Mouse (Mus musculus): ENCODE measurements around the gene Nr6a1. TPM values are rescaled to one million over a fixed set of nuclear protein-coding genes. Genes with fewer than 3 reads are reported as not detected.
A peak's percentile ranks its signal among the peaks of the same experiment; 100 is the strongest.

Nr6a1 gene
- polyA plus RNA-seq, 1 experiment from 2014 or later = 1.5 TPM

DNA sequence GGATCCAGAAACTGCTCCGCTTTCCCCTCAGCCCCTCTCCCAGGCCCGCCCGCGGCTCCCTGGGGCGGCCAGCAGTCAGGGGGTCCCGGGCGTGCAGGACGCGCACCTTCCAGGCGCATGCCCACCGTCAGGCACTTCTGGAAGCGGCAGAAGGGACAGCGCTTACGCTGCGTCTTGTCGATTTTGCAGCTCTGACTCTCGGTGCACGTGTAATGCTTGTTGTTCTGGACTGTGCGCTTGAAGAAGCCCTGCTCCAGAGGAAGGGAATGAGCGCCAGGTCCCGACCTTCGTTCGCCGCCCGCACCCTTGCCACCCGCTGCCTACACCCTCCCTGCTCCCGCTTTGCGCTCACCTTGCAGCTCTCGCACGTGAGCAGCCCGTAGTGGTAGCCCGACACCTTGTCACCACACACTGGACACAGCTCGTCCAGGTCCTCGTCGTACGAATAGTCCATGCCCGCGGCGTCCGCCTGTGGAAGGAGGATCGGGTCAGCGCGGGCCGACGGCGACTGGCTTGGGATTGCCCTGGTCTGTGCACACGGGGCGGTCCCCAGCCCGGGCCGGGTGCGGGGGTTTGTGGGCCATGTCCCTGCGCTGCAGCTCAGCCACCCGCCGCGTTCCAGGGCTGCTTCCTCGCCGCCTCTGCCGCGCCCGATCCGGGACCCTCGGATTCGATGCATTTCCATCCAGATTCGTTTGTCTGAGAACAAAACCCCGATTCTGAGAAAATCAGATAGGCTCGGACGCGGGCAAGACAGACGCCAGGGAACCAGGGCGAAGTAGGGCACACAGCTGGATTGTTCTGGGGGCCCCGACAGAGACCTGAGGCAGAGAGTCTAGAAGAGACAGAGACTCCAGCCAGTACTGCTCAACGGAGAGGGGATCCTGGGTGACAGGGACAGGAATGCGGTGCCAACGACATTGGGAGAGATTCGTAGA, 216.9 kb downstream of the Nr6a1 start:
- Histone ChIP-seq H3K9ac (0 out of 2 replicates have a peak overlapping the region, but pooled peaks have one; percentile 44), H3K4me3 (peak overlapping the region; percentile 37), H3K9me3 (no peaks in the 10 kb centered on the region), H3K36me3 (no peaks in the 10 kb centered on the region), H3K4me2 (peak overlapping the region; percentile 58), H3K4me1 (peaks cover 30% of the 10 kb centered on the region), H3K27ac (no peak overlapping the region), H3K27me3 (peaks cover 93% of the 10 kb centered on the region)
- WGBS = under 1% methylated on average over 75 of the region's 75 CpGs
- ATAC-seq (ENCODE audit: insufficient number of reproducible peaks, insufficient read depth, low FRiP score, low TSS enrichment, low read depth) = no peak

DNA sequence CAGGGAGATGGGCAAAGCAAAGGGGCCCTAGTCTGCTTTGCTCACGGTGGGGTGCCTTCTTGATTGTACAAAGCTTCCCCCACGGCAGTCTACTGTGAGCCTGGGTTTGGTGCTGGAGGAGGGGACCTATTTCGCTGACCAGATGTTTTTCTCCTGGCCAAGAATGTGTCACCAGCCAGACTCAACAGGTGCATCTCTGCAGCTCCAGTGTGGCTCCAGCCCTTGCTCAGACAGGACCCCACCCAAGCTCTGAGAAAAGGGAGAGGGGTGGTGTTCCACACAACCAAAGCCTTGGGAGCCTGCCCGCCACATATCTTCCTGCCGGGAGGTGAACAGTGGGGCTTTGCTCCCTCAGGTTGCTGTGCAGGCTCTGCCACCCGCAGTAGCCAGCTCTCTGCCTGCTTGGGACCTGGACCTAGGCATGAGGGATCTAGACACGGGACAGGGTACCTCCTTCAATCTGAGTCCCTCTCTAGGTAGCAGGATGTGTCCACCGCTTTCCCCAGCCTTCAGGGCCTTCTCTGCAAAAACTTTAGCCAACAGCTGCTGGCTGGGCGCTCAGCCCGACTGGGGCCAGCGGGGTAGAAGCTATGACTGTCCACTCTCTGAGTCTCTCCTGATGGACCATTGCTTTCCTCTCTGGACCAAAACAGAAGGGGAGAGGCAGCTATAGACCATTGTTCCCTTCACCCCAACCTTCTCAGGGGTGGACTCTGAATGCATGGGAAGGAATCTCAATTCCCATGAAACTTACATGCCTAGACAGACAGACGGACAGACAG, 218.4 kb downstream of the Nr6a1 start:
- H3K9ac ChIP-seq = no peak overlapping the region
- H3K9me3 ChIP-seq = no peaks in the 10 kb centered on the region
- 18% methylated on average over 12 of the region's 12 CpGs for WGBS
- no peak overlapping the region for H3K4me2 ChIP-seq
- no peak overlapping the region for H3K27ac ChIP-seq
- peaks cover 30% of the 10 kb centered on the region for H3K4me1 ChIP-seq
- H3K27me3 ChIP-seq = peaks cover 100% of the 10 kb centered on the region
- no peak overlapping the region for H3K4me3 ChIP-seq
- no peak for ATAC-seq (ENCODE audit: insufficient number of reproducible peaks, insufficient read depth, low FRiP score, low TSS enrichment, low read depth)
- no peaks in the 10 kb centered on the region for H3K36me3 ChIP-seq

DNA sequence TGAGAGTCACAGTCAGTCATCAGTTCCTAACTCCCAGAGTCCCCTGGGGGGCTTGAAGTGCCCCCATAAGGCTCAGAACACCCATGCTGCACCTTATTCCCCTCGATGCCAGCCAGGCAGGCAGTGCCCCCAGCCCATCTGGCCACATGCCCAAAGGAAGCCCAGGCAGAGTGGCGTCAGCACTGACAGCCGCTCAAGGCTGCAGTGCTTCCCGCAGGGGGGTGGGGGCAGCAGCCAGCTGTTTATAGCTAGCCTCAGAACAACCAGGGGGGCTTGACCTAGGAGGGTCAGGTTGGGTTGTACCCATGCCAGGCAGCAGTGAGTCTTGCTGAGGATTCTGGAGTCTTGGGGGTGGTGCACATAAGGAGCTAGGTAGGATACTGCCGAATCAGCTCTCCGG, 220.8 kb downstream of the Nr6a1 start:
- no peak overlapping the region for H3K4me2 ChIP-seq
- no peaks in the 10 kb centered on the region for H3K9me3 ChIP-seq
- no peak overlapping the region for H3K4me3 ChIP-seq
- WGBS = 39% methylated on average over 6 of the region's 6 CpGs
- H3K36me3 ChIP-seq = no peaks in the 10 kb centered on the region
- peaks cover 94% of the 10 kb centered on the region for H3K27me3 ChIP-seq
- peaks cover 21% of the 10 kb centered on the region for H3K4me1 ChIP-seq
- H3K9ac ChIP-seq = no peak overlapping the region
- ATAC-seq (ENCODE audit: insufficient number of reproducible peaks, insufficient read depth, low FRiP score, low TSS enrichment, low read depth) = no peak
- no peak overlapping the region for H3K27ac ChIP-seq

DNA sequence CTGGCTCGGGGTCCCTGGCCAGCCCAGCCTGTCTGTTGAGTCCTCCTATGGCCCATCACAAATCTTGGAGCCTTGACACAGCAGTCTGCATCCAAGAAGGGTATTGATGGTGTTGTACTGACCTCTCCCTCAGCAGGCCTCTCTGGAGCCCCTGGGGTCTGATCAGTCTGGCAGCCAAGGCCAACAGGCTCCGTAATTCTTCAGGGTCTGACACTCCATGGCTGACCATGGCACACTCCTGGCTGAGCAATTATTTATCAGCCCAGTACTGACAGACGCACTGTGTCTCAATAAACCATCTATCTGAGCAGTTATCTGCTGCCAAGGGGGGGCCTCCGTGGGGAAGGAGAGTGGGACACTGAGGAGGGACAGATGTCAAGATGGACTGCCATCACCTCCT, 222.5 kb downstream of the Nr6a1 start:
- no peak for ATAC-seq (ENCODE audit: insufficient number of reproducible peaks, insufficient read depth, low FRiP score, low TSS enrichment, low read depth)
- Histone ChIP-seq H3K27me3 (peaks cover 88% of the 10 kb centered on the region), H3K9ac (no peak overlapping the region), H3K4me3 (no peak overlapping the region), H3K36me3 (no peaks in the 10 kb centered on the region), H3K4me2 (no peak overlapping the region), H3K9me3 (no peaks in the 10 kb centered on the region), H3K4me1 (peaks cover 7% of the 10 kb centered on the region), H3K27ac (no peak overlapping the region)
- 71% methylated on average over 4 of the region's 4 CpGs for WGBS

DNA sequence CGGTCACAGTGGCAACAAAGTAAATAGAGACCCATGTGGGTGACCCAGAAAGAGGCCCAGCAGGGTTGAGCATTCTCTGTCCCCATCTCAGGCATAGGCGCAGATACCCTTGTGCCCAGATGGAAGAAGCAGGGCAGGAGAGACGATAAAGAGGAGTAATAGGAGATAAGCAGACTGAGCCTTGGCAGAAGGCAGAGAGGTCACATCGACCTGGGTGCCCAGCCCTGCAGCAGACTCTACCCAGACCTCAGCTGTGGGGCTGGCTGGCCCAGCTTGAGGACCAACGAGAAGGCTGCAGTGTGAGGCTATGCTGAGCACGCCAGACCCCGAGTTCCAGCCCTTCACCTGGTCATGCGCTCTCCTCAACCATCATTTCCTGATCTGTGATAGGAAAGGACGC, 223.2 kb downstream of the Nr6a1 start:
- Histone ChIP-seq H3K4me2 (no peak overlapping the region), H3K9me3 (no peaks in the 10 kb centered on the region), H3K9ac (no peak overlapping the region), H3K36me3 (no peaks in the 10 kb centered on the region), H3K4me1 (0 out of 2 replicates have a peak, but pooled peaks cover 6% of the 10 kb centered on the region), H3K27ac (no peak overlapping the region), H3K4me3 (no peak overlapping the region), H3K27me3 (peaks cover 81% of the 10 kb centered on the region)
- ATAC-seq (ENCODE audit: insufficient number of reproducible peaks, insufficient read depth, low FRiP score, low TSS enrichment, low read depth) = no peak
- 80% methylated on average over 9 of the region's 9 CpGs for WGBS

DNA sequence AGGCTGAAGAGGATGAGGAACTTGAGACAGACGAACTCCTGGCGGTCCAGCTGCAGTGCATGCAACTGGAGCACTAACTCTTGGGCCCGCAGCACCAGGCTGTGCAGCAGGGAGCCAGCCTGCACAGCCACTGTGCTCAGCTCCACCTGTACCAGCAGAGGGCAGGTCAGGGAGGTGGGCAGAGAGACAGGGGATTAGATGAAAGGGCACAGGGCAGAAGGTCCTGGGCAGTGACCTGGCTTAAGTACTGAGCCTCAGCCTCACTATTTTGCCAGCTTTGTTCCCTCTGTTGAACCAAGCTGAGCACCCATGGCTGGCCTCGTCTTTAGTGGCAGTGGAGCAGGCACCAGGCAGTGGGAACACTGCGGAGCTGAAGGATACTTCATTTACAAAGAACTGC, 227.3 kb downstream of the Nr6a1 start:
- Histone ChIP-seq H3K27me3 (peaks cover 77% of the 10 kb centered on the region), H3K4me1 (peaks cover 3% of the 10 kb centered on the region; the same call in 1 of the 2 replicates), H3K9me3 (no peaks in the 10 kb centered on the region), H3K9ac (no peak overlapping the region), H3K4me2 (no peak overlapping the region), H3K4me3 (no peak overlapping the region), H3K36me3 (no peaks in the 10 kb centered on the region), H3K27ac (no peak overlapping the region)
- WGBS = 66% methylated on average over 5 of the region's 5 CpGs
- ATAC-seq (ENCODE audit: insufficient number of reproducible peaks, insufficient read depth, low FRiP score, low TSS enrichment, low read depth) = no peak

DNA sequence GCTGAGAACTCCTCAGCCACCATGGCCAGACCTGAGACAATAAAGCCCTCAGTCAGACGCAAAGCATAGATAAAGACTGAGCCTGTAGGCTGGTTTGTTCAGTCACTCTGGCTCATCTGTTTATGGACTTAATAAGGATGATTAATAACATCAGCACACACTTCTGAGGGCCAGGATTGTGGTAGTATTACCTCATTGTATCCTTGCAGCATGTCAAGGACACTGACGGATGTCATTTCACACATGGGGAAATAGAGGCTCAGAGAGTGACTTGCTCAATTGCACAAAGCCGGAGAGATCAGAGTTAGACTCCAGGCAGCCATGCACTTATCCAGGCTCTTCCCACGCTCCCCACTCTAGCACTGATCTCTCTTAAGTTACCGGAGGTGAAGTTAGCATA, 228.9 kb downstream of the Nr6a1 start:
- H3K4me2 ChIP-seq = no peak overlapping the region
- no peak overlapping the region for H3K9ac ChIP-seq
- H3K36me3 ChIP-seq = no peaks in the 10 kb centered on the region
- peaks cover 3% of the 10 kb centered on the region; the same call in 1 of the 2 replicates for H3K4me1 ChIP-seq
- no peak overlapping the region for H3K4me3 ChIP-seq
- H3K9me3 ChIP-seq = no peaks in the 10 kb centered on the region
- no peak overlapping the region for H3K27ac ChIP-seq
- ATAC-seq (ENCODE audit: insufficient number of reproducible peaks, insufficient read depth, low FRiP score, low TSS enrichment, low read depth) = no peak
- WGBS = 83% methylated on average over 5 of the region's 5 CpGs
- peaks cover 72% of the 10 kb centered on the region for H3K27me3 ChIP-seq

DNA sequence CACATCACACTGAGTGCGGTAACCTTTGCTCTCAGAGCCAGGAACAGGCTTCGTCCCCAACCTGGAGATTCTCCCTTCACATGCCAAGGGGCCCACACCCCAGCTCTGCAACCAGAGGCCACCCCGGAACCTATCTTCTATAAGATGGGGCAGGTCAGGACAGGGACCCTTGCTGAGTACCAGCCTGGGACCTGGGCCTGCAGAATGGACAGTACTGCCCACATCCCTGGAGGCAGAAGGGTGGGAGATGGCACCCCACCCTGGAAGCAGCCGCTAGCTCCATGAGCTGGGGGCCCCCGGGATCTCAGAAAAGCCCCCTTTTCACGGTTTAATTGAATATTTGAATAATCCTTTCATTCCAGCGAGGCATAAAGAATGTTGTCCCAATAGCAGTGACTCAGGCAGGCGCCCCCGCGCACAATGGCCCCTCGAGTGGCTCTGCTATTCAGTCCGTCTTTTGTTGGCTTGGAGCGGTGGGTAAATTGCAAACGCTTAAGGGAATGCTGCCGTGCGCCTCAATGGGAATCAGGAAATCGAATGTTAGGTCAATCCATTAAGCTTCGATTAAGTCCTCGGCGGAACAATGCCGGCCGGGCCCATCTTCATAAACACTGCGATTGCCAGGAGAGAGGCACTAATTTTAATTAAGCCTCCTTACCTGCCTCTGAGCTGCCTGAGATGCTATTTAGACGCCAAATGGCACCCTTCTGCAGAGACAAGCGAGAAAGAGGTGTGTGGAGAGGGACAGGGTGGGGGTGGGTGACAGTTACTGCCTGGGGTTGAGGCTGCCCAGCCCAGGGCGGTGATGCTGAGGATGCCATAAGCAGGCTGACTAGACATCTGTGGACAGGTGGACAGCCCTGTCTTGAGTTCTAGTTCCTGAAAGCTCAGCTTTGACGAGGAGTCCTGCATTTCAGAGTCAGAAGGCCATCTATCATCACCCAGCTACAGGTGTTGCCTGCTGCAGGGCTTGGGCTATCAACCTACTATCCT, 230.1 kb downstream of the Nr6a1 start:
- H3K27me3 ChIP-seq = peaks cover 65% of the 10 kb centered on the region
- 36% methylated on average over 27 of the region's 27 CpGs for WGBS

DNA sequence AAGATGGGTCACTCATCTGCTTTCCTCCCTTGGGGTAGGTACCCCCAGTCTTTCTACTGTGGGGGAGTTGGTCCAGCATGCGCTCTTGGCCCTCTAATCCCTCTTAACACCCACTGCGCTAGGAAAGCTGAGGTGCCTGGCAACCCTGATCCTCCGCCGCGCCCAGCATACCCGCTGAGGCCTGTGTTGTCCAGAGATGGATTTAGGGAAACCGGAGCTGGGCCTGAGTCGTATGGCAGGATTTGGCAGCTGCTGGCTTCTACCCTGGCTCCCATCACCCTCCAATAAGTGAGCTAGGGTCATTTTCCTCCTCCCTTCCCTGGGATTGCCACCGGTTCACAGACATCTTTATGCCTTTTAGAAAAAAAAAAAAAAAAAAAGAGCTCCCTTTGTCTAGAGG, 231.7 kb downstream of the Nr6a1 start:
- Histone ChIP-seq H3K9me3 (no peaks in the 10 kb centered on the region), H3K9ac (no peak overlapping the region), H3K27me3 (peaks cover 56% of the 10 kb centered on the region), H3K4me2 (no peak overlapping the region), H3K4me1 (peaks cover 3% of the 10 kb centered on the region; the same call in 1 of the 2 replicates), H3K36me3 (no peaks in the 10 kb centered on the region), H3K4me3 (no peak overlapping the region), H3K27ac (no peak overlapping the region)
- WGBS = 37% methylated on average over 9 of the region's 9 CpGs
- ATAC-seq (ENCODE audit: insufficient number of reproducible peaks, insufficient read depth, low FRiP score, low TSS enrichment, low read depth) = no peak

More for the DNA sequence above, 230.1 kb downstream of the Nr6a1 start:
- Histone ChIP-seq H3K4me1 (peaks cover 3% of the 10 kb centered on the region; the same call in 1 of the 2 replicates), H3K4me2 (no peak overlapping the region), H3K36me3 (no peaks in the 10 kb centered on the region), H3K9me3 (no peaks in the 10 kb centered on the region), H3K4me3 (no peak overlapping the region), H3K27ac (no peak overlapping the region), H3K9ac (no peak overlapping the region)
- no peak for ATAC-seq (ENCODE audit: insufficient number of reproducible peaks, insufficient read depth, low FRiP score, low TSS enrichment, low read depth)

DNA sequence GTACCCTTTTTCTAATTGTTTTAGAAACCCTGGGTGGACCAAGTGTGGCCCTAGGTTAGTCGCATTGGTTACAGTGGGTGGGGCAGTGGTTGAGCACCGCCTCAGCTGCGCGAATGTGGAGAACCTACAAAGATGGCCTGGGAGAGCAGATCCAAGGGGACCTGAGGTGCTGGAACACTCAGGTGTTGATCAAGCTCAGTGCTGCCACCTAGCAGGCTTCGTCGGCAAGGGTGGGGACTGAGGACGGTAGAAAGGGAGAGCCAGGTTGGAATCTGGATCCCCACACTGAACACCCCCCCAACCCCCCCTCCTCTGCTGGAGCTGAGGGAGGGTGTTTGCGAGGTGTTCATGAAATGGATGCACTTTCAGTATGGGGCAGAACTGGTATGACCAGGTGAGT, 235.9 kb downstream of the Nr6a1 start:
- peaks cover 14% of the 10 kb centered on the region for H3K4me1 ChIP-seq
- H3K36me3 ChIP-seq = no peaks in the 10 kb centered on the region
- H3K4me3 ChIP-seq = no peak overlapping the region
- H3K27me3 ChIP-seq = peaks cover 44% of the 10 kb centered on the region
- 15% methylated on average over 8 of the region's 8 CpGs for WGBS
- H3K9me3 ChIP-seq = no peaks in the 10 kb centered on the region
- no peak overlapping the region for H3K4me2 ChIP-seq
- H3K9ac ChIP-seq = no peak overlapping the region
- ATAC-seq (ENCODE audit: insufficient number of reproducible peaks, insufficient read depth, low FRiP score, low TSS enrichment, low read depth) = no peak
- no peak overlapping the region for H3K27ac ChIP-seq

DNA sequence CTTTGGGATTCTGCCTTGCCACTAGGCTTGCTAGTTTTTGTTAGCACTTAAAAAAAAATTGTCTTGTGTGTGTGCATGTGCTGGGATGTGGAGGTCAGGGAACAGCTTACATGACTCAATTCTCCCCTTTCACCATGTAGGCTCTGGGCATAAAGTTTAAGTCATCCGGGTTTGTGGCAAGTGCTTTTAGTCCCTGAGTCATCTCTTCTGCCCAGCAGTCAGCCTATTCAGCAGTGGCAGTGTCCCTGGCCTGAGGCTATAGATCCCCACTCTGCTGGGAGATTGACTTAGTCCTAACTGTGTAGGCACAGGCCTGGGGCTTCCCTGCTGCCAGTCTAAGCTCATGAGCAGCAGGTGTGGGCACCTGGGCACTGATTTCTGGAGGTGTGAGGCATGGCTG, 237.6 kb downstream of the Nr6a1 start:
- Histone ChIP-seq H3K4me3 (no peak overlapping the region), H3K36me3 (no peaks in the 10 kb centered on the region), H3K27me3 (peaks cover 30% of the 10 kb centered on the region), H3K4me1 (peaks cover 14% of the 10 kb centered on the region), H3K27ac (no peak overlapping the region), H3K9me3 (no peaks in the 10 kb centered on the region), H3K9ac (0 out of 2 replicates have a peak overlapping the region, but pooled peaks have one; percentile 6), H3K4me2 (no peak overlapping the region)
- no peak for ATAC-seq (ENCODE audit: insufficient number of reproducible peaks, insufficient read depth, low FRiP score, low TSS enrichment, low read depth)
- 38% methylated on average over 1 of the region's 1 CpGs for WGBS
